Mouse (Mus musculus) lung, postnatal 0 days (tissue): ENCODE measurements around the gene Cav2.
A peak's percentile ranks its signal among the peaks of the same experiment; 100 is the strongest.

Source experiments
- CTCF ChIP-seq: IDR thresholded peaks from 2 replicates; pipeline ENCODE4 v1.5.1; 2016; ENCODE audit warnings: antibody characterized with exemption, mild to moderate bottlenecking
- EP300 ChIP-seq: IDR thresholded peaks from 2 replicates; pipeline ENCODE4 v1.6.1; 2016; ENCODE audit warnings: antibody characterized with exemption, mild to moderate bottlenecking, control low read depth

GRCm38 (mm10) chr6:17265043-17265442, 15.9 kb upstream of the Cav2 start:
- TF ChIP-seq EP300 = peak; percentile 87
- no peak for TF ChIP-seq CTCF
